Mouse (Mus musculus) brown adipose tissue, adult 24 weeks (tissue): ENCODE measurements around the gene Stat2. TPM values are rescaled to one million over a fixed set of nuclear protein-coding genes. Genes with fewer than 3 reads are reported as not detected.
A peak's percentile ranks its signal among the peaks of the same experiment; 100 is the strongest.
"Not testable (repeated sequence)": the region's sequence is repeated elsewhere in the genome, so short reads cannot be mapped to it uniquely, and the experiment has no call there.

Source experiments
- H3K27ac ChIP-seq: fragments of 200-500 bp; replicated peaks from 2 replicates; pipeline ENCODE4 v1.5.1; 2012; ENCODE audit warnings: low read depth, mild to moderate bottlenecking, low read length
- H3K4me1 ChIP-seq: fragments of 200-500 bp; 2 replicates; pipeline ENCODE4 v1.6.1; 2012; ENCODE audit warnings: low read length, mixed read lengths; ENCODE audit not compliant: control insufficient read depth, insufficient read depth, insufficient read length
- H3K4me3 ChIP-seq: fragments of 200-500 bp; 2 replicates; pipeline ENCODE4 v1.5.1; 2012; ENCODE audit warnings: low read depth, mild to moderate bottlenecking, low read length, moderate library complexity; ENCODE audit not compliant: insufficient read depth
- polyA plus RNA-seq: library from polyadenylated mRNA; stranded (reverse); fragments of >200 nt; gene quantifications from 2 replicates; pipeline ENCODE4 v1.2.4, GENCODE M21; 2012; ENCODE audit not compliant: missing spikeins, insufficient read depth, insufficient read length

Stat2 gene
- polyA plus RNA-seq, 1 experiment: 5.5 TPM

DNA sequence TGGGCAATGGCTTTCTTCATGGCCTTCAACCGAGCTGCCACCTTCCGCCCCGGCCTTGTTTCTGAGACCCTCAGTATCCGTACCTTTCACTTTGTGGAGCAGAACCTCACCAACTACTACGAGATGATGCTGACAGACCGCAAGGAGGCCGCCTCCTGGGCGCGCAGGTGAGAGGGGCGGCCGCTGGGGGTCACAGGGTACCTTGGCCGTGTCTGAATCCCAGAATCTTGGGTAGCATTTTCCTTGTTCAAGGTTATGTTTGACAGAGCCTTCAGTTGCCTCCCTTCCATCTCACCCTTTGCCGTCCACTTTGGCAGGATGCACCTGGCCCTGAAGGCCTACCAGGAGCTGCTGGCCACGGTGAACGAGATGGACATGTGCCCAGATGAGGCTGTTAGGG is 26.2 kb upstream of the Stat2 start:
- H3K27ac ChIP-seq: no peak overlapping the region
- no peak overlapping the region for H3K4me3 ChIP-seq
- H3K4me1 ChIP-seq: peaks cover 22% of the 10 kb centered on the region

DNA sequence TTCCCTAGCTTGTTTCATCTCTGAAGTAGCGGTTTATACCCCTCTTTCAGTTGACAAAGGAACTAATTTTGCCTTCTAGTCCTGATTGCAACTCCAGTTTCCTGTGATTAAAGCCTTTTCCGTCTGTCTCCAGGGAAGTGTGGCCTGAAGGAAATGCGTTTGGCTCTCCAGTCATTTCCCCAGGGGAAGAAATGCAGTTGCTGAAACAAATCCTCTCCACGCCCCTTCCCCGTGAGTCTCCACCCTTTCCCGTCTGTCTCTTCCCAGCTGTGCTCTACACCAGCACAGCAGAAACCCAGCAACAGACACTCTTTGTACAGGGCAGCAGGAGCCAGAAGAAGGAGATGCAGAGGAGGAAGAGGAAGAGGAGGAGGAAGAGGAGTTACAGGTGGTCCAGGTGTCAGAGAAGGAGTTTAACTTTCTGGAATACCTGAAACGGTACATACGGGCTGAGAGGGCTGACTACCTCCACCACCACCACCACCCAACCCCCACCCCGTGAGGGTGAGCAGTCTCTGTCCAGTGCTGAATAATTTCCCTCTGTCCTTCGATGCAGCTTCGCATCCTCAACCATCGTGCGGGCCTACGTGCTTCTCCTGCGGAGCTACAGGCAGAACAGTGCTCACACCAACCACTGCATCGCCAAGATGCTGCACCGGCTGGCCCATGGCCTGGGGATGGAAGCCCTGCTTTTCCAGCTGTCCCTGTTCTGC is 23.2 kb upstream of the Stat2 start:
- peaks cover 24% of the 10 kb centered on the region for H3K4me1 ChIP-seq
- H3K4me3 ChIP-seq: peak overlapping the region; percentile 71
- peak overlapping the region; percentile 96 for H3K27ac ChIP-seq

DNA sequence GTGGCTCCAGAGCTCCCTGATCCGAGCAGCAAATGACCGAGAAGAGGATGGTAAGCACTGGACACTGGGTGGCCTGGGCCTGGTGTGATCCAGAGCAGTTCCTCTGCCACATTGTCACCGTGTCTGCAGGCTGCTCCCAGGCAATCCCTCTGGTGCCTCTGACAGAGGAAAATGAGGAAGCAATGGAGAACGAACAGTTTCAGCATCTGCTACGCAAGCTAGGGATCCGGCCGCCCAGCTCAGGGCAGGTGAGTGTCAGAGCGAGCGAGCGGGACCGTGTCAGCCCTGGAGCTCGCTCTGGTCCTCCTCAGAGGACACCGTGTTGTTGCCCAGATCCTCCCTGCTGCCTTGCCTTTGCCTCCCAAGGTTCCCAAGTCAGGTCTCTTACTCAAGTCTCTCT is 19.8 kb upstream of the Stat2 start:
- Histone ChIP-seq H3K27ac (no peak overlapping the region), H3K4me1 (peaks cover 13% of the 10 kb centered on the region), H3K4me3 (no peak overlapping the region)

DNA sequence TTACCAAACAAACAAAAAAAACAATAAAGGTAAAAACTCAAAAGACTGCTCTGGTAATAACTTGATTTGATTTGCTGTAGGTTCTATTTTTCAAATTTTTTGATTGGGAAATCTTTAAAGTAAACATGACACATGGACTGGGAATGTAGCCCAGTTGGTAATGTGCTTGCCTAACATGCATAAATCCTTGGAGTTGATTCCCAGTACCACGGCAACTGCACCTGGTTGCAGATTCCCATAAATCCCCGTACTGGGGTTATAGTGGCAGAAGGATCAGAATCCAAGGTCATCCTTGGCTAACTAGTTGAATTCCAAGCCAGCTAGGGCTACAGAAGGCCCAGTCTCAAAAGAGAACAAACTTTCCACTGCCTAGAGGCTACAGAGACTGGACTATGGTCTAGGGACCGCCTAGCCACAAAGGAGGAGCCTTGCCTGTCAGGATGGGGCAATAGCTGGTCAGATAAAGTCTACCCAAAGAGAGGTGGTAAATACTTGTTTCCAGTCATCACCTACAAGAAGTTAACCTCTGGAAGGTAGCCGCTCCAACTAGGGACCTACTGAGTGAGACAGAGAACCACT is 16.6 kb upstream of the Stat2 start, which contains the start of gene Apon:
Gene Apon (plus strand): TSS at position 420 of the 579 bp plus-strand sequence.
- Histone ChIP-seq H3K27ac (no peak within 1 kb of the TSS), H3K4me3 (no peak within 1 kb of the TSS), H3K4me1 (0 out of 2 replicates have a peak, but pooled peaks cover 2% of the 10 kb centered on the region)

DNA sequence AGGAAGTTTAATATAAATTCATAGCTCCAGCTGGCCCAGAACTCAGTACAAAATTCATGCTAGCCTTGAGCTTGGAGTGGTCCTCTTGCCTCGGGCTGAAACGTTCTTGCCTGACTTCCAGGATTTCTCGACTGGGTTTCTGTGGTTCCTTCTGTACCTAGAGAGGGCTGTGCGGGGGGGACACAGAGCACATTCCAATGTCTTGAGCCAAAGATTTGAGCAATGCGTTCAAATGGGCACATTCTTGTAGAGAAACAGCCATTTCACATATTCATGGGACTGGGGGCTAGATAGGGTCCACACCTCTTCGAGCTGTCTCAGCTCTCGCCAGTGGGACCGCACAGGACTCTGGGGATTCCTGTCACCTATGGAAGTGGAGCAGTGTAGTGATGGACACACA is 14.4 kb upstream of the Stat2 start:
- Histone ChIP-seq H3K4me3 (no peak overlapping the region), H3K4me1 (no peaks in the 10 kb centered on the region), H3K27ac (no peak overlapping the region)

DNA sequence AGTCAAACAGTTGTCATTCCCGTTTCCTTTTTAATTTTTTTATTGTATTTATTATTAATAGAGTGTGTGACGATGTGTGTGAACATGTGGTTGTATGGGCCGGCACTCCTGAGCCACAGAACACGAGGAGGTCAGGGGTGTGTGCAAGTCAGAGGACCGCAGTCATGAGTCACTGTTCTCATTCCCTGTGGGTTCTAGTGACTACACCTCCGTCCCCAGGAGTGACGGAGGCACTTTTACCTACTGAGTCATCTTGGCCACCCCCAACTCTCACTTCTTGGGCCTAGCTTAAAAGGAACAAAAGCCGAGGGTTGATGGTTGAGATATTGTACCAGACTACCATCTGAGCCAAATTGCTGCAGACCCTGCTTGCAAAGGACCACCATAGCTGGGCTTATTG is 14.0 kb upstream of the Stat2 start:
- no peak overlapping the region for H3K27ac ChIP-seq
- no peaks in the 10 kb centered on the region for H3K4me1 ChIP-seq
- no peak overlapping the region for H3K4me3 ChIP-seq

DNA sequence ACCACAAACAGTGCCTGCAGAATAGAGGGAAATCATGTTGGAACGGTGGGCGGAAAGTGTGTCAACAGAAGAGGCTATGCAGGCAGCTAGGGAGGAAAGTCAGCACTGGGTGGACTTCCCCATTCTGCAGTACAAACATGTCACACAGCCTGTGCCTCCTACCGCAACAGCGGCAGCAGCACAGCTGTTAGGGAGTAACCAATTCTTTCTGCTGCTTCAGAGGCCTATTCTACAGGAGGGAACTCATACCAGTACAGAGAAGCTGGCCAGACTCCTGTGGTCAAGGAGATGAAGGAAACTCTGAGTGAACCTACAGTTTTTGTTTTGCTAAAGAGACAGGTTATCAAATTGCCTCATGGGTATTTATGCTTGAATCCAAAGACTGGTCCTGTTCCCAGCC is 11.4 kb upstream of the Stat2 start:
- Histone ChIP-seq H3K4me3 (no peak overlapping the region), H3K4me1 (no peaks in the 10 kb centered on the region), H3K27ac (no peak overlapping the region)

DNA sequence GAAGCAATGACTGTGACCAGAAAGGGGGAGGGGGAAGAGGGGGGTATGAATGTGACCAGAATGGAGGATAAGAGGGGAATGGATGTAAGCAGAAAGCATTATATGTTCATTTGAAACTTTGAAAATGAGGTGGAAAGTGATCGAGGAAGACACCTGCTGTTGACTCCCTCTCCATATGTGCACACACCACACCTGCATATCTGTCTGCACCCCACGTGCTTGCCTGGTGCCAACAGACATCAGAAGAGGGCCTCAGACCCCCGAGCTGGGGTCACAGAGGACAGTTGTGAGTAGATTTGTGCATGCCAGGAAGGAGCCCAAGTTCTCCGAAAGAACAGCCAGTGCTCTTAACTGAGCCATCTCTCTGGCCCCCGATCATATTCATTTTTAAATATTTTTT is 10.4 kb upstream of the Stat2 start:
- Histone ChIP-seq H3K27ac (no peak overlapping the region), H3K4me3 (no peak overlapping the region), H3K4me1 (no peaks in the 10 kb centered on the region)

DNA sequence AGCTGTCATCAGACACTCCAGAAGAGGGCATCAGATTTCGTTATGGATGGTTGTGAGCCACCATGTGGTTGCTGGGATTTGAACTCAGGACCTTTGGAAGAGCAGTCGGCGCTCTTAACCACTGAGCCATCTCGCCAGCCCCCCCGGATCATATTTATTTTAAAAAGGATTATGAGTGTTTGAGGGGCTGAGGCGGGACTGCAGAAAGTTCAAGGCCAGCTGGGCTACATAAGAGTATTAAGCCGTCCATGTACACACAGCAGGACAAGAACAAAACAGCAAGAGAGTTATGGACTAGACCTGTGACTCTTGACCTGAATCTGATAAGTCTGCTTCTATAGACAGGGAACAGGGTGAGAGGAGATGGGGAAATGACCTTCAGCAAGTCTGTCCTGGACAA is 10.0 kb upstream of the Stat2 start:
- H3K4me3 ChIP-seq, H3K27ac ChIP-seq, H3K4me1 ChIP-seq: not testable (repeated sequence)

DNA sequence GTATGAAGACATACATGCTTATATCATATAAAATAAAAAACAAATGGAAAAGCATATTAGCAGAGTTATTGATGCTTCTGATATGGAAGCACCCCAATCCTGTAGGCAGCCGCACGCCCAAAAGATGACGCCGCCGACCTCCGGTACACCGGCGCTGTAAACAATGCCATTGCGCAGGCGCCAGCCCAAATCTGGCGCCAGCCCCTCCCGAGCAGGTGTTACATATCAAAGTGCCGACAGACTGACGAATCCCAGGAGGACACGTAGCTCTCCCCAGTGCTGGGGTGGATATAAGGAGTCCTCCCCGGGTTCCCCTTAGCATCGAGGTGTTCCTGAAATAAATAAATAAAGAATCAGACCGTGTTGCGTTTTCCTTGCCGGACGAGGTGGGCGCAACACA is 8.1 kb upstream of the Stat2 start:
- Histone ChIP-seq H3K4me3 (no peak overlapping the region), H3K27ac (no peak overlapping the region), H3K4me1 (no peaks in the 10 kb centered on the region)

DNA sequence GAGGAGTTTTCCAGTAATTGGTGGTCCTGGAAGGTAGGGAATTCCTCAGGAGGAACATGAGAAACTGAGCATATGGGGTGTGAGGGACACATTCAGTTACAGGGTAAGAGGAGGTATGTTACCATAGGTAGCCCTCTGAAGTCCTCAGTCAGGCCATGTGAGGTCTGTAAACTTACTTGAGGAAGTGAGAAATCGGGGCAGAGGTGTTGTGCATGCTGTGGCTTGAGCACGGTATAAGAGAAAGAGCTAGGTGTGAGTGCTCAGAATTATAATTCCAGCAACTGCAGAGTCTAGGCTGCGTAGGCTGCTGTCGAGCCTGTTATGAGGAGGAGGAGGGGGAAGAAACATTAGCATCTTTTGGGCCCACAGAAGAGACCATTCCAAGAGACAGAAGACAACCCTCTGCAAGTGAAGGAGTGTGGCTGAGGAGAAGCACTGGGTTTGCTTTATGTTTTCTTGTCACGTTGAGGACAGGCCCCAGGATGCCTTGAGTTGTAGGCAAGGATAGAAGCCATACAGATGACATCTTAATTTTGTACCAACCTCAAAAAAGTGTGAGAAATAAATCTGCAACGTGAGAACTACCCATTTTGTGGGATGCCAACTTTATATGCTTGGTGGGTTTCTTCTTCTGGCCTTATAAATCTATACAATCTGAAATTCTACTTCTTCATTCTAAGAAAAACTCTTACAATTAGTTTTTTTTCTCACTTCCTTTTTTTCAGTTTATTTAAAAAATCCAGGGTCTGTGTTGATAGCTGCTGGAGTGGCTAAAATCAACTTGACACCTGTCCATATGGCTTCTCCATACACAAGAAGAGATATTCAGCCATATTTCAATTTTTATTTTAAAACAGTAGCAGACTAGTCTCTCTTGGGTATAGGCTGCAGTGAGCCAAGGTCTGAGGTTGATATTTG is 6.7 kb upstream of the Stat2 start:
- Histone ChIP-seq H3K4me1 (no peaks in the 10 kb centered on the region), H3K27ac (no peak overlapping the region), H3K4me3 (no peak overlapping the region)

DNA sequence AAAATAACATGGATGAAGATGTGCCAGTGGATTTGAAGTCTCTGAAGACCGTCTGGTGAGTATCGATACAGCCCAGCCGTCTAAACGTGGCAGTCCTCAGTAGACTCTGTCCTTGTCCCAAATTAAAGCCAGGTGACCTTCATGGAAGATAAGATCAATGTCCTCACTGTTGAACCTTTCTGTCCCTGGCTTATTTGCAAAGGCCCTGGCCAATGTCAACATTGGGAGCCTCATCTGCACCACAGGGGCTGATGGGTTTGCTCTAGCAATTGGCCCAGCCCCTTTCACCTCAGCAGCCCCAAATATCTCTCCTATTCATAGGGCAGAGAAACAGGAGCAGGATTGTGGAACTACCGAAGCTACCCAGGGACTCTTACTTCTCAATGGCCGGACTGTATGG is 2.0 kb upstream of the Stat2 start, which contains the start of gene Apof:
Gene Apof (plus strand): TSS at position 301 of the 400 bp plus-strand sequence.
- peaks cover 4% of the 10 kb centered on the region for H3K4me1 ChIP-seq
- peak within 1 kb of the TSS; percentile 70; the same call in 1 of the 2 replicates for H3K27ac ChIP-seq
- H3K4me3 ChIP-seq: no peak within 1 kb of the TSS

DNA sequence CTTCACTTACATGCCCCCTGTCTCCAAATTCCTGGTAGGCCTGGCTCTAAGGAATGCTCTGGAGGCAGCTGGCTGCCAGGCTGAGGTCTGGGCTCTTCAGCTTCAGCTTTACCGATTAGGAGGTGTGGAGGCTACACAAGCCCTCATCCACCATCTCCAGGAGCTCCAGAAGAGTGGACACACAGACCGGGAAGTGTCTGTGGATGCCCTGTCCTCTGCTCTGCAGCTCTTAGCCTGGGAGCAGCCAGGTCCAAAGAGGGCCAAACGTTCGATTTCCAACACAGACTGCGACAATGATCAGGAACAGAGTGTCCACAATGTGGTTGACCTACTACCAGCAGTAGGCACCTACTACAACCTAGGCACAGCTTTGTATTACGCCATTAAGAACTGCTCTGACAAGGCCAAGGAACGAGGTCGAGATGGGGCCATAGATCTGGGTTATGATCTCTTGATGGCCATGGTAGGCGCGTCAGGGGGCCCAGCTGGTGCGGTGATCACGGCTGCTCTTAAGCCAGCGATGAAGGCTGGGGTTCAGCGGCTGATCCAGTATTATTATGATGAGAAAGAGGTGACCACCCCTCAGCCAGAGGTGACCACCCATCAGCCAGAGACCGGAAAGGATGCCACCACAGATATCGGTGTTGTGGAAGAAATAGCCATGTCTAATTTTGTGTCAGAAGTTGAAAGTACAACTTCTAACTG is 1.0 kb upstream of the Stat2 start:
- H3K27ac ChIP-seq: peak overlapping the region; percentile 70
- peaks cover 4% of the 10 kb centered on the region for H3K4me1 ChIP-seq
- no peak overlapping the region for H3K4me3 ChIP-seq

DNA sequence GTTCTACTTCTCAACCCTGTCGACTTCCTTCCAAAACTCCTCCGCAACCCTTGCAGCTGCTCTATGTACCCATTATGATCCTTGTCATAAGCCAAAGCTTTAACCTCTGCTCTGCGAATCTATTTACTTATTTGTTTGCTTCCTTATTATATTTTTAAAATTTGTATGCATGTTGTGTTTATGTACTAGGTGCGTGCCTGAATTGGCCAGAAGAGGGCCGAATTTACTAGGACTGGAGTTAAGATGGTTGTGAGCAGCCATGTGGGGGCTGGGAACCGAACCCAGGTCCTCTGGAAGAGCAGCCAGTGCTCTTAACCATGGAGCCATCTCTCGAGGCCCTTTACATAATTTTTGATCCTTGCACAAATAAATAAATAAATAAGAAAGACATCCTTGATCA is 507 bp downstream of the Stat2 start:
- H3K4me3 ChIP-seq: peak overlapping the region; percentile 87
- peaks cover 4% of the 10 kb centered on the region for H3K4me1 ChIP-seq
- H3K27ac ChIP-seq: peak overlapping the region; percentile 61

DNA sequence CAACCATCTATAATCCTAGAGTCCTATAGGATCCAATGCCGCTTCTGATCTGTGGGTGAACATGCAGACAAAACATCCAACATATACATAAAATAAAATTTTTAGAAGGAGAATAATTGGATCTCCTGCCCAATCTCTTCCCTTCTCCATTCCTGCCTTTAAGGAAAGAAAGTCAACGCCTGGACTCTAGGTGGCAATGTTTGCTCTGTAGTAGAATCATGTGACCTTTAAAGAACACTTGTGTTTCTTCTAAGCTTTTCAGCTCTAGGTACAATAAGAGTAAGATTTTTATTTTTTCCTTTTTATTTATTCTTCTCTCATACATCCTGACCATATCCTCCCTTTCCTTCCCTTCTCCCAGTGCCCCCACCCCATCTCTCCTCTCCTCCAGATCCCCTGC is 1.5 kb downstream of the Stat2 start:
- Histone ChIP-seq H3K4me3 (0 out of 2 replicates have a peak overlapping the region, but pooled peaks have one; percentile 31), H3K4me1 (peaks cover 4% of the 10 kb centered on the region), H3K27ac (no peak overlapping the region)
